Mouse (Mus musculus): ENCODE measurements around the gene Anks4b.

Gene Anks4b

GRCm38 (mm10) chr7:120189369-120190149 lies 15.9 kb downstream of the Anks4b start:
- DNase-seq, result no peak

GRCm38 (mm10) chr7:120190150-120190665 lies 16.6 kb downstream of the Anks4b start:
- no peak for DNase-seq

DNA sequence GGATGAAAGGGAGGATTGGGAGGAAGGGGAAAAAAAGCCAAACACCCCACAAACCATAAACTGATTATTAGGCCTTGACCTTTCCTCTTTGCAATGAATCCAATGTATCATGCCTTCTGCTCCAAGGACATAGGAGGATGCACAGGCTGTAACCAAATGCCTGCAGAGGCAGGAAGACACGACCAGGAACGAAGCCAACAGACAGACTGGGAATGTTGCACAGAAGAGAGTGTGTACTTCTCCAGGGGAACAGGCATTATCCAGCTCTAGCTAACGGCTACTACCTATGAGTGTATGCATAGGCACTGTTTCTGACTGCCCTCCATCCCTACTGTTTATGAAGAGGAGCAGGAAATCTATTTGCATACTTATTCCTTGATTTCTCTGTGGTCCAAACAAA lies 18.5 kb downstream of the Anks4b start:
- DNase-seq, result no peak

GRCm38 (mm10) chr7:120192816-120193215 lies 19.2 kb downstream of the Anks4b start:
- DNase-seq, result no peak

DNA sequence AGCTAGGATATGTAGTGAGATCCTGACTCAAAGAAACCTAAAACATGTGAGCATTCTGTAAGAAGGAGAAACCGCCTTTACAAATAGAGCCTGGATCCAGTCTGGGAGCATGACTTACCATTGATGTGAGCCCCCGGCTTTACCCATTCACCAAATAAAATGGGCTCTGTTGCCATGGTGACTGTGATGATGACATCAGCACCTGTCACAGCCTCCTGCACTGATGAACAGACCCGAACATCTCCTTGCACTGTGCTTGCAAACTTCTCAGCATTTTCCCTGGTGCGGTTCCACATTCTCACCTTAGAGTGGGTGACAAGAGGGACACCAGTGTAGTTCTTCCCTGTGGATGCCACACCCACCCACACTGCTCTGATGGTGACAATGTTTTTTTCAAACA lies 21.5 kb downstream of the Anks4b start:
- DNase-seq, result no peak

- DNase-seq, result no peak
Observed at GRCm38 (mm10) chr7:120201231-120201744, 27.6 kb downstream of the Anks4b start.

DNA sequence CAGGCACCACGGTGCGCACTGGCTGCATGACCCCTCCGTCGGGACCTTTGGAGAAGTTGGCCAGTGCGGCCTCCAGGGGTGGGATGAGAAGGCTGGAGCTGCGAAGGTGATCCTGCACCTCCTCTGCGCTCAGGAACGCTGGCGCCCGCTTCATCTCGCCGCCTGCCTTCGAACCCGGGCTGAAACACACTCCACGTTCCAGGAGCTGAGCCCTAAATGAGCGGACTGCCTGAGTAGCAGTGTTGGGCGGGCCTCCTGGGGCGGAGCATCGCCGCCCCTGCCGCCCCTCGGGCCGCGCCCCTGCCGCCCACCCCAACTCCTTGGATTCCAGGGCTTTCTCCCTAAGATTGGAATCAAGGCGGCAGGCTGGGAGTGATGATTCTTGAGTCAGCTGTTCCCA lies 28.1 kb downstream of the Anks4b start, which contains the start of gene Crym:
TSS of gene Crym (minus strand) at position 341 of the 400 bp plus-strand sequence.
- no peak for DNase-seq

DNA sequence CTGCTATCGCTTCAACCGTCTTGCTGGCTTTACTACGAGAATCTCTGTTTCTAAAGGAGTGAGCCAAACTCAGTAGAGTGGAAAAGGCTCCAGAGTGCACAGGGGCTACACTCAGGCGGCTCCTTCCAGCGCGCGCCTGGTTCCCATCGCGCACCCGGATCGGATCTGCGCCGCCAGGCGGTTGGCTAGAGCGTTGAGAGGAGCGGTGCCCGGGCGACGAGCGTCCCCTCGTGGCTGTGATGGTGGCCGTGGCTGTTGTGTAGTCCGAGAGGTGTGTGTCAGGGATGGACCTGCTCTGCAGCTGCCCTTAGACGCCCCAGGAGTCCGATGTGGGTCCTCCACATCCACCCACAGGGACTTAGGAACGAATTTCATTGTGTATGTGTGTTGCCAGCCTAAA lies 30.1 kb downstream of the Anks4b start, which contains the start of gene Abca14:
TSS of gene Abca14 (plus strand) at position 173 of the 400 bp plus-strand sequence.
- peak; percentile 7 to 19 for DNase-seq

DNA sequence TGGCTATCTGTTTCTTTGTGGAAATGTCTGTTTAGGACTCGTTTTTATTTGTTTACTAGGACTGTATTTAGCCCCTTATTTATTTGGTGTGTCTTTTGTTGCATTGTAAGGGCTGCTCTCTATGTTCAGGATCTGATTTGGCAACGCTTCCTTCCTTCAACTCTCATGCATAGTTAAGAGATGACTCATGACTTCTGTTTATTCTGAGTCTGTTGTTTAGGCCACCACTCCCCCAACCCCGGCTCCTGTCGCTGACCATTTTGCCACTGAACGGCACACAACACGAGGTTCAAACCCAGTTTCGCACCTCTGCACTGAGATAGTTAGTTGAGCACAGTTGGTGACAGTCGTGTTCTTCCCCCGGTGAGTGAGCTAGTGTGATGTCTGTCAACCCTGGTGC lies 32.3 kb downstream of the Anks4b start:
- DNase-seq, result no peak

GRCm38 (mm10) chr7:120228541-120228940 lies 54.9 kb downstream of the Anks4b start:
- no peak for DNase-seq
